Mouse (Mus musculus) CH12.LX (cell line): ENCODE data around the gene 1700069L16Rik. TPM values are rescaled to one million over a fixed set of nuclear protein-coding genes. Genes with fewer than 3 reads are reported as not detected.

Experiments
- DNase-seq: peaks from one replicate; pipeline ENCODE4 v3.0.0-alpha.2; 2013; ENCODE audit errors: extremely low read depth
- H3K27ac ChIP-seq: 2 replicates; pipeline ENCODE4 v1.5.1; 2012; ENCODE audit warnings: low read depth, mild to moderate bottlenecking, control low read depth, moderate library complexity; ENCODE audit not compliant: insufficient read depth
- H3K27me3 ChIP-seq: replicated peaks from 2 replicates; pipeline ENCODE3; 2012; ENCODE audit warnings: inconsistent platforms
- H3K36me3 ChIP-seq, 2 experiments: replicated peaks in 1 of 2; 2 replicates each; pipeline versions ENCODE3 to v1.6.1; 2012; ENCODE audit warnings: inconsistent platforms in 1 of 2, low read length in 1 of 2, mild to moderate bottlenecking in 1 of 2, mixed read lengths in 1 of 2, moderate library complexity in 1 of 2; ENCODE audit not compliant: control insufficient read depth in 1 of 2, insufficient read depth in 1 of 2
- H3K4me1 ChIP-seq, 2 experiments: 2 replicates each; pipeline ENCODE4 v1.6.1; 2012; ENCODE audit warnings: inconsistent platforms in 1 of 2, moderate library complexity in 1 of 2; ENCODE audit not compliant: insufficient read depth in 2 of 2, control insufficient read depth in 1 of 2
- H3K4me2 ChIP-seq: 2 replicates; pipeline ENCODE4 v1.6.1; 2012; ENCODE audit warnings: low read depth, mild to moderate bottlenecking, control low read depth; ENCODE audit not compliant: poor library complexity, insufficient read depth, severe bottlenecking
- H3K4me3 ChIP-seq, 3 experiments: fragments of 150-350 bp in 1 of 3; sonication (generic) in 1 of 3; replicated peaks in 1 of 3; 2 replicates each; pipeline versions ENCODE3 to v1.5.1; 2011 to 2012; ENCODE audit warnings: low read depth in 2 of 3, low read length in 2 of 3, mild to moderate bottlenecking in 2 of 3, moderate library complexity in 2 of 3, control low read depth in 1 of 3, improper control_type of control experiment in 1 of 3, inconsistent platforms in 1 of 3, mixed read lengths in 1 of 3; ENCODE audit not compliant: poor library complexity in 1 of 3
- H3K79me2 ChIP-seq: replicated peaks from 2 replicates; pipeline ENCODE4 v1.6.1; 2012; ENCODE audit warnings: mild to moderate bottlenecking, moderate library complexity; ENCODE audit not compliant: control insufficient read depth, poor library complexity, insufficient read depth, severe bottlenecking; ENCODE audit errors: extremely low read depth
- H3K9ac ChIP-seq: 2 replicates; pipeline ENCODE4 v1.6.1; 2012; ENCODE audit warnings: low read depth, mild to moderate bottlenecking, control low read depth, moderate library complexity; ENCODE audit not compliant: insufficient read depth
- H3K9me3 ChIP-seq: replicated peaks from 2 replicates; pipeline ENCODE3; 2012; ENCODE audit warnings: low read length, inconsistent platforms, mixed read lengths
- BHLHE40 ChIP-seq: IDR thresholded peaks from 2 replicates; pipeline ENCODE4 v1.6.1; 2011; ENCODE audit warnings: mild to moderate bottlenecking, low read depth, low read length, improper control_type of control experiment
- CHD2 ChIP-seq: IDR thresholded peaks from 2 replicates; pipeline ENCODE4 v1.6.1; 2011; ENCODE audit warnings: low read length, improper control_type of control experiment
- CTCF ChIP-seq, 2 experiments: IDR thresholded peaks in 1 of 2; conservative IDR thresholded peaks in 1 of 2; 2 replicates each; pipeline ENCODE4 v1.5.1; 2011 to 2012; ENCODE audit warnings: low read depth in 2 of 2, low read length in 2 of 2, improper control_type of control experiment in 1 of 2, inconsistent platforms in 1 of 2, mild to moderate bottlenecking in 1 of 2, moderate library complexity in 1 of 2
- ELF1 ChIP-seq: IDR thresholded peaks from 2 replicates; pipeline ENCODE4 v1.6.1; 2014; ENCODE audit warnings: low read depth, mild to moderate bottlenecking, inconsistent platforms, low read length, improper control_type of control experiment
- EP300 ChIP-seq: IDR thresholded peaks from 2 replicates; pipeline ENCODE4 v1.6.1; 2011; ENCODE audit warnings: low read length, improper control_type of control experiment
- GABPA ChIP-seq: IDR thresholded peaks from 2 replicates; pipeline ENCODE4 v1.6.1; 2012; ENCODE audit warnings: low read depth, low read length, improper control_type of control experiment, inconsistent platforms; ENCODE audit not compliant: insufficient replicate concordance
- HCFC1 ChIP-seq: IDR thresholded peaks from 2 replicates; pipeline ENCODE4 v1.6.1; 2012; ENCODE audit warnings: low read depth, mild to moderate bottlenecking, inconsistent platforms, low read length, improper control_type of control experiment
- IRF4 ChIP-seq: IDR thresholded peaks from 2 replicates; pipeline ENCODE4 v1.6.1; 2014; ENCODE audit warnings: low read depth, mild to moderate bottlenecking, inconsistent platforms, low read length, improper control_type of control experiment
- JUN ChIP-seq: IDR thresholded peaks from 2 replicates; pipeline ENCODE4 v1.6.1; 2011; ENCODE audit warnings: low read depth, mild to moderate bottlenecking, low read length, improper control_type of control experiment, moderate library complexity; ENCODE audit not compliant: insufficient read depth
- JUND ChIP-seq: conservative IDR thresholded peaks from 2 replicates; pipeline ENCODE4 v1.6.1; 2011; ENCODE audit warnings: low read depth, low read length, improper control_type of control experiment
- KAT2A ChIP-seq: IDR thresholded peaks from 2 replicates; pipeline ENCODE4 v1.6.1; 2012; ENCODE audit warnings: low read length, improper control_type of control experiment, inconsistent platforms; ENCODE audit not compliant: insufficient replicate concordance
- MAX ChIP-seq: IDR thresholded peaks from 2 replicates; pipeline ENCODE4 v1.6.1; 2011; ENCODE audit warnings: low read length, improper control_type of control experiment
- MAZ ChIP-seq: IDR thresholded peaks from 2 replicates; pipeline ENCODE4 v1.6.1; 2012; ENCODE audit warnings: low read depth, mild to moderate bottlenecking, inconsistent platforms, low read length, improper control_type of control experiment, moderate library complexity
- MEF2A ChIP-seq: IDR thresholded peaks from 2 replicates; pipeline ENCODE4 v1.6.1; 2014; ENCODE audit warnings: low read depth, mild to moderate bottlenecking, inconsistent platforms, low read length, improper control_type of control experiment, borderline replicate concordance
- MYC ChIP-seq: IDR thresholded peaks from 2 replicates; pipeline ENCODE4 v1.6.1; 2011; ENCODE audit warnings: low read depth, mild to moderate bottlenecking, improper control_type of control experiment, low read length
- NELFE ChIP-seq: IDR thresholded peaks from 2 replicates; pipeline ENCODE4 v1.6.1; 2011; ENCODE audit warnings: low read depth, low read length, improper control_type of control experiment
- NRF1 ChIP-seq: IDR thresholded peaks from 2 replicates; pipeline ENCODE4 v1.6.1; 2014; ENCODE audit warnings: low read depth, mild to moderate bottlenecking, inconsistent platforms, low read length, improper control_type of control experiment, moderate library complexity
- POLR2A ChIP-seq: IDR thresholded peaks from 2 replicates; pipeline ENCODE4 v1.6.1; 2011; ENCODE audit warnings: low read depth, mild to moderate bottlenecking, improper control_type of control experiment, low read length
- POLR2AphosphoS2 ChIP-seq: IDR thresholded peaks from 2 replicates; pipeline ENCODE4 v1.6.1; 2011; ENCODE audit warnings: low read depth, low read length, improper control_type of control experiment
- RAD21 ChIP-seq: IDR thresholded peaks from 2 replicates; pipeline ENCODE4 v1.6.1; 2011; ENCODE audit warnings: low read depth, mild to moderate bottlenecking, low read length, improper control_type of control experiment, moderate library complexity
- RCOR1 ChIP-seq: conservative IDR thresholded peaks from 2 replicates; pipeline ENCODE4 v1.6.1; 2012; ENCODE audit warnings: low read depth, mild to moderate bottlenecking, inconsistent platforms, low read length, improper control_type of control experiment
- SIN3A ChIP-seq: IDR thresholded peaks from 2 replicates; pipeline ENCODE4 v1.6.1; 2012; ENCODE audit warnings: low read length, improper control_type of control experiment, inconsistent platforms
- SMC3 ChIP-seq: IDR thresholded peaks from 2 replicates; pipeline ENCODE4 v1.6.1; 2011; ENCODE audit warnings: low read depth, low read length, improper control_type of control experiment
- TBP ChIP-seq: conservative IDR thresholded peaks from 2 replicates; pipeline ENCODE4 v1.6.1; 2011; ENCODE audit warnings: low read depth, low read length, improper control_type of control experiment
- TCF12 ChIP-seq: IDR thresholded peaks from 2 replicates; pipeline ENCODE4 v1.6.1; 2014; ENCODE audit warnings: low read depth, mild to moderate bottlenecking, inconsistent platforms, low read length, improper control_type of control experiment
- UBTF ChIP-seq: IDR thresholded peaks from 2 replicates; pipeline ENCODE4 v1.6.1; 2012; ENCODE audit warnings: low read depth, mild to moderate bottlenecking, inconsistent platforms, low read length, improper control_type of control experiment, moderate library complexity
- USF1 ChIP-seq: IDR thresholded peaks from 2 replicates; pipeline ENCODE4 v1.6.1; 2014; ENCODE audit warnings: low read depth, mild to moderate bottlenecking, inconsistent platforms, low read length, improper control_type of control experiment
- ZKSCAN1 ChIP-seq: IDR thresholded peaks from 2 replicates; pipeline ENCODE4 v1.6.1; 2012; ENCODE audit warnings: low read depth, inconsistent platforms, low read length, improper control_type of control experiment, borderline replicate concordance
- ZMIZ1 ChIP-seq: IDR thresholded peaks from 2 replicates; pipeline ENCODE4 v1.6.1; 2012; ENCODE audit warnings: low read depth, mild to moderate bottlenecking, inconsistent platforms, low read length, improper control_type of control experiment
- dilution Hi-C: fragments of 300-500 bp; cut with MboI; formaldehyde crosslinking; loops from 2 replicates; pipeline ENCODE4 v1.14.3; 2020; ENCODE audit warnings: low sequenced_read_pairs; ENCODE audit not compliant: extremely low pct_unique_long_range_greater_than_20kb, extremely low pct_ligation_motif_present
- in situ Hi-C: fragments of 300-500 bp; cut with MboI; formaldehyde crosslinking; loops from 3 replicates; pipeline ENCODE4 v1.14.3; 2019; ENCODE audit warnings: low sequenced_read_pairs, low pct_ligation_motif_present, low pct_unique_long_range_greater_than_20kb, mixed read lengths
- polyA plus RNA-seq: library from polyadenylated mRNA; unstranded; fragments of >175 nt; gene quantifications from 2 replicates; pipeline ENCODE4 v1.2.1, GENCODE M21; 2012; ENCODE audit warnings: low read depth; ENCODE audit not compliant: insufficient read length
- total RNA-seq, 2 experiments: library from RNA; depleted of rRNA; stranded (reverse); fragments of 300-350 nt in 1 of 2; fragments of >200 nt in 1 of 2; gene quantifications; 2 replicates each; pipeline ENCODE4 v1.2.3; 2012 to 2014

Gene 1700069L16Rik
- total and polyA plus RNA-seq, 3 experiments: not detected

- H3K9me3 ChIP-seq: no peaks in the 10 kb centered on the region
- H3K27ac ChIP-seq: peak overlapping the region; percentile 78
- dilution Hi-C loops (no loop called here), in situ Hi-C loops (no loop called here)
- H3K4me2 ChIP-seq: peak overlapping the region; percentile 83
- H3K9ac ChIP-seq: peak overlapping the region; percentile 70
- peaks cover 9% of the 10 kb centered on the region for H3K27me3 ChIP-seq
- DNase-seq: no peak
- no peaks in the 10 kb centered on the region for H3K79me2 ChIP-seq
- H3K4me3 ChIP-seq: peak overlapping the region; percentile 68 to 90 (median 87)
- peaks cover 10 to 21% of the 10 kb centered on the region in 2 experiments for H3K4me1 ChIP-seq
- TF ChIP-seq TBP: no peak
- peak; percentile 44; the same call in 1 of the 2 replicates for TF ChIP-seq ZMIZ1
- TF ChIP-seq, all 38 proteins: peak for 1
- peaks cover 37 to 43% of the 10 kb centered on the region in 2 experiments for H3K36me3 ChIP-seq
These were observed 11.5 kb upstream of the 1700069L16Rik start for GRCm38 (mm10) chr5:113736113-113736502.

GRCm38 (mm10) chr5:113735345-113736112, 11.0 kb upstream of the 1700069L16Rik start, which contains the start of gene Ficd:
Gene Ficd, plus strand, starts transcription at chr5:113735803.
- H3K79me2 ChIP-seq: no peaks in the 10 kb centered on the region
- H3K4me1 ChIP-seq: peaks cover 10 to 21% of the 10 kb centered on the region in 2 experiments
- peaks cover 15% of the 10 kb centered on the region for H3K27me3 ChIP-seq
- dilution Hi-C loops: no loop called here
- H3K36me3 ChIP-seq: peaks cover 31 to 37% of the 10 kb centered on the region in 2 experiments
- H3K4me3 ChIP-seq: peak within 1 kb of the TSS; percentile 68 to 90 (median 87)
- peak within 1 kb of the TSS; percentile 70 for H3K9ac ChIP-seq
- H3K4me2 ChIP-seq: peak within 1 kb of the TSS; percentile 83
- DNase-seq: peak; percentile 98
- H3K27ac ChIP-seq: peak within 1 kb of the TSS; percentile 78
- TF ChIP-seq KAT2A: peak; percentile 60; the same call in 1 of the 2 replicates
- peak; percentile 71; the same call in 1 of the 2 replicates for TF ChIP-seq POLR2A
- TF ChIP-seq HCFC1: peak; percentile 79
- TF ChIP-seq POLR2AphosphoS2: peak; percentile 44; the same call in 1 of the 2 replicates
- peak; percentile 100 for TF ChIP-seq ELF1
- TF ChIP-seq MEF2A: peak; percentile 11; the same call in 1 of the 2 replicates
- peak; percentile 36 for TF ChIP-seq TCF12
- TF ChIP-seq MAZ: peak; percentile 64; the same call in 1 of the 2 replicates
- peak; percentile 54 for TF ChIP-seq NRF1
- TF ChIP-seq ZKSCAN1: no peak
- peak; percentile 84 for TF ChIP-seq SIN3A
- no peak for TF ChIP-seq CTCF (conservative IDR thresholded peaks at IDR 0.05 in 1 of 2, IDR thresholded peaks at IDR 0.05 in 1 of 2; ENCODE audit: low read depth in 2 of 2, low read length in 2 of 2)
- no peak for TF ChIP-seq RCOR1
- no peak for TF ChIP-seq RAD21
- peak; percentile 88 for TF ChIP-seq CHD2
- peak; percentile 66 for TF ChIP-seq BHLHE40
- no peak for TF ChIP-seq JUND
- peak; percentile 35; the same call in 1 of the 2 replicates for TF ChIP-seq IRF4
- TF ChIP-seq JUN: no peak
- TF ChIP-seq TBP: peak; percentile 65
- no peak for TF ChIP-seq UBTF
- no peak for TF ChIP-seq EP300
- TF ChIP-seq SMC3: no peak
- peak; percentile 57; the same call in 1 of the 2 replicates for TF ChIP-seq MAX
- no peak for TF ChIP-seq MYC
- no peak; the same call in 1 of the 2 replicates for TF ChIP-seq GABPA
- peak; percentile 15; the same call in 1 of the 2 replicates for TF ChIP-seq ZMIZ1
- TF ChIP-seq USF1: no peak
- peak; percentile 79 for TF ChIP-seq NELFE
- in situ Hi-C loops: no loop called here
- H3K9me3 ChIP-seq: no peaks in the 10 kb centered on the region
